Mouse (Mus musculus): ENCODE measurements around the gene Prokr1. TPM values are rescaled to one million over a fixed set of nuclear protein-coding genes. Genes with fewer than 3 reads are reported as not detected.

The Prokr1 gene
- total and polyA plus RNA-seq, 2 experiments from 2014 or later = 1.3 to 2.7 TPM

DNA sequence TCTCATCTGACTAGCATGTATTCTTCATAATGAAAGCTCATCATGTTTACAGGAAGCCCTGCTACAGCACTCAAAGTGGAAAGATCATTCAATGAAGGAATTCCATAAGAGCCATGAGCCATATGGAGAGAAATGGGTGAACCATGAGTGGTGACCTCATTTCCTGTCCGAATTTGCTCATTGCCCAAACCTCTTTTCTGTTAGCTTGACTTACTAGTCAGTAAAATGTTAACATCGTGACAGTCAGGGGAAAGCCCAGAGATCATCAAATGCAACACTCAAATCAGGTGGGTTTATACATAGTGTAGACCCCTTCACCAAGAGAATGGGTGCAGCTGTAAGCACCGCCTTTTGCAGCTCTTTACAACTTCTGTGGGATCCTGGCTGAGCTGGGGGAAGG lies 36.8 kb downstream of the Prokr1 start:
- no peak for DNase-seq (ENCODE audit: low spot score)
- H3K9me3 ChIP-seq (ENCODE audit: low read length) = no peaks in the 10 kb centered on the region
- H3K9ac ChIP-seq (replicated peaks; ENCODE audit: low read length, poor library complexity, severe bottlenecking) = no peak overlapping the region
- H3K4me3 ChIP-seq (ENCODE audit: low read depth, low read length) = no peak overlapping the region
- H3K36me3 ChIP-seq (ENCODE audit: insufficient read depth, low read length) = no peaks in the 10 kb centered on the region
- 87% methylated on average over 3 of the region's 3 CpGs for WGBS
- no peak overlapping the region for H3K27ac ChIP-seq (ENCODE audit: low read depth, low read length)
- no peak for TF ChIP-seq CTCF (IDR thresholded peaks at IDR 0.05)
- H3K4me1 ChIP-seq (ENCODE audit: insufficient read depth, low read length) = no peaks in the 10 kb centered on the region
- no peak for ATAC-seq (ENCODE audit: low FRiP score)
- no peak overlapping the region for H3K4me2 ChIP-seq (ENCODE audit: low read depth, low read length, poor library complexity, severe bottlenecking)
- H3K27me3 ChIP-seq (ENCODE audit: insufficient read depth, low read length) = no peaks in the 10 kb centered on the region

DNA sequence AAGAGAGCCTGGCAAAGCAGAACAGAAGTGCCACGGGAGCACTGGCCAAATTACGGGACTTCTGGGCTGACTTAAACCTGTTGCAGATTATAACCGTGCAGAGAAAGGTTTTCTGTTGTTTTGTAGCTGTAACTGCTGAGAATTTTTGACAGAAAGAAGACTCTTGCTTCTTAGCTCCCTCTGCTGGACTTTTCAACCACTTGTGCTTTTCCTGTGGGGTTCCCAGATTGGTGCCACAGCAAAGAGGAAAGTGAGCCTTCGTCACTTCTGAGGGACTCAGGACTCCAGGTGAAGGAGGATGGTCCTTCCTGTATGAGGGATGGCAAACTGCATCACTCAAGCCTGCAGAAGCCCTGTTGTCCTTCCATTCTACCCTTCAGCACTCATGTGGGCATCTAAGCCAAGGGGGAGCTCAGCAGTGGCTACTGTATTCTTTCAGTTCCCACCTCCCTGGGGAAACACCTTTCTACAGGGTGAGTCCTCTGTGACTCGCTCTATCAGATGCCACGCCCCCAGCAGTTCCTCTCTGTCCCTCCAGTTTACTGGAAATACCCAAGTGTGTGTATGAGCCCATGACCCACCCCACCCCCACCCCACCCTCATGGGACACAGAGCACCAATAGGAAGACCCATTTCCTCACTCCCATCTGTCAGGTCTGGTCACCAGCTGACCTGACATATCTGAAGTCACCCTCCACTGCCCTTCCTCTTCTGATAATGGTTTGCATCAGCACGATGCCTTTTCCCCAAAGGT lies 38.3 kb downstream of the Prokr1 start:
- Histone ChIP-seq H3K9me3 (ENCODE audit: low read length) (no peaks in the 10 kb centered on the region), H3K36me3 (ENCODE audit: insufficient read depth, low read length) (no peaks in the 10 kb centered on the region), H3K9ac (replicated peaks; ENCODE audit: low read length, poor library complexity, severe bottlenecking) (no peak overlapping the region), H3K4me3 (ENCODE audit: low read depth, low read length) (no peak overlapping the region), H3K27me3 (ENCODE audit: insufficient read depth, low read length) (no peaks in the 10 kb centered on the region), H3K27ac (ENCODE audit: low read depth, low read length) (no peak overlapping the region), H3K4me1 (ENCODE audit: insufficient read depth, low read length) (no peaks in the 10 kb centered on the region), H3K4me2 (ENCODE audit: low read depth, low read length, poor library complexity, severe bottlenecking) (no peak overlapping the region)
- ATAC-seq (ENCODE audit: low FRiP score) (no peak), DNase-seq (ENCODE audit: low spot score) (peak; percentile 34)
- 60% methylated on average over 7 of the region's 7 CpGs for WGBS
- peak; percentile 64 for TF ChIP-seq CTCF (IDR thresholded peaks at IDR 0.05)

DNA sequence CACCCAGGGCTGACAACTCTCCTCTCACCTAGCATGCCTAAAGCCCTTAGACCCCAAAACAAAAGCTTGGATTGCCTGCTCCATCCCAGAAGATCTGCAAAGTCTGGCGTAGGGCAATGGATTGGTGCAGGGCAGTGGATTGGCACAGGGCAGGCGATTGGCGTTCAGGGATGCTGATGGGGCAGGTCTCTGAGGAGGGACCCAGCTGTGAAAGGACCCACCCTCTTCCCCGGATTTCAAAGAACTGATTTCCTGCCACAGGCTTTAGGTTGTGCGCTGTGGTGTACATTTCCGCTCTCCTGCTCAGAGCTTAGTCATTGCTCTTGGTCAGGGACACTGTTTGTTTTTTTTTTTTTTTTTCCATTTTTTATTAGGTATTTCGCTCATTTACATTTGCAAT lies 42.7 kb downstream of the Prokr1 start:
- TF ChIP-seq CTCF (IDR thresholded peaks at IDR 0.05) = no peak
- Histone ChIP-seq H3K27me3 (ENCODE audit: insufficient read depth, low read length) (no peaks in the 10 kb centered on the region), H3K4me3 (ENCODE audit: low read depth, low read length) (no peak overlapping the region), H3K9ac (replicated peaks; ENCODE audit: low read length, poor library complexity, severe bottlenecking) (no peak overlapping the region), H3K4me2 (ENCODE audit: low read depth, low read length, poor library complexity, severe bottlenecking) (no peak overlapping the region), H3K4me1 (ENCODE audit: insufficient read depth, low read length) (no peaks in the 10 kb centered on the region), H3K9me3 (ENCODE audit: low read length) (peaks cover 6% of the 10 kb centered on the region; the same call in 1 of the 2 replicates), H3K36me3 (ENCODE audit: insufficient read depth, low read length) (no peaks in the 10 kb centered on the region), H3K27ac (ENCODE audit: low read depth, low read length) (no peak overlapping the region)
- 88% methylated on average over 6 of the region's 7 CpGs for WGBS
- DNase-seq (ENCODE audit: low spot score) (no peak), ATAC-seq (ENCODE audit: low FRiP score) (no peak)

DNA sequence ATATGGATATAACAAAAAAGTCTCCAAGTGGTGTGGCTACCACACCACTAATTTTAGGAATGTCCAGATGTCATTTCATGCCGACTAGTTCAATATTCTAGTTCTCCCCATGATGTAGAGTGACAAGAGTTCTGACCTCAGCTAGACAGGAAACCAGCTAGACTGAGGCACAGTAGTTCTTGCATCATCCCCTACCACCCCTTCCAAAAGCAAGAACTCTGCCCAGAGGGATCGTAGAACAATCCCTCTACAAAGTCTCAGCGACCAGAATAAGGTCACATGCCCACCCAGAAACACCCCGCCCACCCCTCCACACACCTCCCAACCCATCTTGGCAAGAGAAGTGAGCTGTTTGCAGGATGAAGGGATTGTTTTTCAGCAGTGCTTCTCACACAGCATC lies 43.1 kb downstream of the Prokr1 start:
- H3K4me2 ChIP-seq (ENCODE audit: low read depth, low read length, poor library complexity, severe bottlenecking) = no peak overlapping the region
- no peak overlapping the region for H3K27ac ChIP-seq (ENCODE audit: low read depth, low read length)
- H3K4me1 ChIP-seq (ENCODE audit: insufficient read depth, low read length) = no peaks in the 10 kb centered on the region
- no peak for TF ChIP-seq CTCF (IDR thresholded peaks at IDR 0.05)
- H3K27me3 ChIP-seq (ENCODE audit: insufficient read depth, low read length) = no peaks in the 10 kb centered on the region
- no peaks in the 10 kb centered on the region for H3K36me3 ChIP-seq (ENCODE audit: insufficient read depth, low read length)
- H3K9me3 ChIP-seq (ENCODE audit: low read length) = peaks cover 6% of the 10 kb centered on the region; the same call in 1 of the 2 replicates
- H3K4me3 ChIP-seq (ENCODE audit: low read depth, low read length) = no peak overlapping the region
- H3K9ac ChIP-seq (replicated peaks; ENCODE audit: low read length, poor library complexity, severe bottlenecking) = no peak overlapping the region
- DNase-seq (ENCODE audit: low spot score) (no peak), ATAC-seq (ENCODE audit: low FRiP score) (no peak)
- 85% methylated on average over 4 of the region's 4 CpGs for WGBS

DNA sequence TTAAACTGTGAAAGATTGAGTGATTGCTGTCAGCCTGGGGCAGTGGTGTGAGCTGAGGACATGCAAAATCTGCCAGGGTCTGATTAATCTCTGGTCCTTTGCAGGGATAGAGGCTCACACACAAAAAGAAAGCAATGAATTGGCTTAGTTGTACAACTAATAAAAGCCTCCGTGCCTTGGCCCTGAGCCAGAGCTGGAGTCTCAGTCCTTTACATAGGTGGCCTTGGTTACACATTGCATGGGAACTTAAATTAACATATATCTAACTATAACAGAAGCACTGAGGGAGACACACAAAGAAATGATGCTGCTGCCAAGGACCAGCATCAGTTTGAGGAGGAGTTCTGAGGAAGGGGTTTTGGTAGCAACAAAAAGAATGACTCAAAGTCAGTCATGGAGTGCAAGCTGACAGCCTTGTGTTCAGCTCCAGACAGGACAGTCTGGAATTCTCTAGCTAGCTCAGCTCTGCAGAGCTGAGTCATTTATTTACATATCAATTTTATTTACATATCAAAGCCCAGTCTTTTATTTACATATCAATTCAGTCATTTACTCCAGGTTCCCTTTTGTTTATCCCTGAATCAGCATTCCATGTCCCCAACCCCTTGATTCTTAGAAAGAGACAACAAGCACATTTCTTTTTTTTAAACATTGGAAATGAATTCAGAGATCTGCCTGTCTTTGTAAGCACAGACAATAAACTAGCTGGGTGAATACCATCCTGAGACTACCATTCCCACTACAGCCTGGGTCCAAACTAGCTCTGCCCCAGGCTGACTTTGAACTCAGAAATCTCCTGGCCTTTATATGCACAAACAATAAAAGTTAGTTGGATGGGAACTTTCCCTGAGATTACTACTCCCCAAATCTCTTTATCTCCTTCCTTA lies 45.0 kb downstream of the Prokr1 start:
- Histone ChIP-seq H3K4me2 (ENCODE audit: low read depth, low read length, poor library complexity, severe bottlenecking) (no peak overlapping the region), H3K36me3 (ENCODE audit: insufficient read depth, low read length) (no peaks in the 10 kb centered on the region), H3K27ac (ENCODE audit: low read depth, low read length) (no peak overlapping the region), H3K4me1 (ENCODE audit: insufficient read depth, low read length) (no peaks in the 10 kb centered on the region), H3K9me3 (ENCODE audit: low read length) (peaks cover 6% of the 10 kb centered on the region; the same call in 1 of the 2 replicates), H3K27me3 (ENCODE audit: insufficient read depth, low read length) (no peaks in the 10 kb centered on the region), H3K4me3 (ENCODE audit: low read depth, low read length) (no peak overlapping the region), H3K9ac (replicated peaks; ENCODE audit: low read length, poor library complexity, severe bottlenecking) (no peak overlapping the region)
- no peak for TF ChIP-seq CTCF (IDR thresholded peaks at IDR 0.05)
- DNase-seq (ENCODE audit: low spot score) (peak; percentile 69), ATAC-seq (ENCODE audit: low FRiP score) (no peak)
- 11% methylated on average over 1 of the region's 1 CpGs for WGBS

DNA sequence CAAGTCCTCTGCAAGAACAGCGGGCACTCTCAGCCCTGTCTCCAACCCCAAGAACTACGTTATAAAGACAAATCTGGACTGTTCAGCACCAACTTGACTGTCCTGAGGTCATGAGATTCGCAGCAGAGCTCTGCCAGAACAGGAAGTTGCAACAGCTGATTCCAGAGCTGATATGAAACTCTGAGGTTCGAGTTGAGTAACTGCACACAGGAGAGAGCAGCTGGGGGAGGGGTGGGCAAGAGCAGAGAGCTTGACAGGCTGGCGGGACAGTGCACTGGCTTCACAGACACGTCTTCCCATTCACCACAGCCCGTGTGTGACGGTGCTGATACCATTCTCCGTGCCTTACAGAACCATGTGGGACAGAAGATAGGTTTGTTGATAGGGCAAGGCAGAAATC lies 48.5 kb downstream of the Prokr1 start:
- no peaks in the 10 kb centered on the region for H3K27me3 ChIP-seq (ENCODE audit: insufficient read depth, low read length)
- TF ChIP-seq CTCF (IDR thresholded peaks at IDR 0.05) = no peak
- 76% methylated on average over 9 of the region's 9 CpGs for WGBS
- H3K36me3 ChIP-seq (ENCODE audit: insufficient read depth, low read length) = no peaks in the 10 kb centered on the region
- no peaks in the 10 kb centered on the region for H3K4me1 ChIP-seq (ENCODE audit: insufficient read depth, low read length)
- H3K4me2 ChIP-seq (ENCODE audit: low read depth, low read length, poor library complexity, severe bottlenecking) = no peak overlapping the region
- peaks cover 6% of the 10 kb centered on the region; the same call in 1 of the 2 replicates for H3K9me3 ChIP-seq (ENCODE audit: low read length)
- no peak overlapping the region for H3K27ac ChIP-seq (ENCODE audit: low read depth, low read length)
- no peak overlapping the region for H3K9ac ChIP-seq (replicated peaks; ENCODE audit: low read length, poor library complexity, severe bottlenecking)
- H3K4me3 ChIP-seq (ENCODE audit: low read depth, low read length) = no peak overlapping the region
- no peak for DNase-seq (ENCODE audit: low spot score)
- no peak for ATAC-seq (ENCODE audit: low FRiP score)
